Mouse (Mus musculus): Measurements from ENCODE around the gene Tmcc1.

- TF ChIP-seq CTCF (IDR thresholded peaks at IDR 0.05) = no peak
- TF ChIP-seq EP300 (IDR thresholded peaks at IDR 0.05) = no peak
Measured at GRCm38 (mm10) chr6:116047366-116047765, 145.9 kb downstream of the Tmcc1 start.

Measured in lung, postnatal 0 days (tissue).